Mouse (Mus musculus): ENCODE results near the gene Tnni1. TPM values are rescaled to one million over a fixed set of nuclear protein-coding genes. Genes with fewer than 3 reads are reported as not detected.

Tnni1 gene
- polyA plus RNA-seq, 1 experiment from 2014 or later, result 58.2 TPM

- 65% methylated on average over 13 of the region's 13 CpGs for WGBS
- no peak for ATAC-seq (replicated peaks; ENCODE audit: low FRiP score)
- no peak for DNase-seq (ENCODE audit: low spot score)
- Histone ChIP-seq H3K4me3 (ENCODE audit: low read depth, low read length) (no peak overlapping the region), H3K4me1 (replicated peaks; ENCODE audit: control insufficient read depth, insufficient read depth, low read length) (peaks cover 40% of the 10 kb centered on the region), H3K27me3 (replicated peaks; ENCODE audit: control insufficient read depth, insufficient read depth, low read length) (no peaks in the 10 kb centered on the region; the same call in 1 of the 2 replicates), H3K9me3 (ENCODE audit: control insufficient read depth, low read length) (no peaks in the 10 kb centered on the region), H3K9ac (ENCODE audit: low read depth, low read length) (no peak overlapping the region), H3K36me3 (ENCODE audit: control insufficient read depth, insufficient read depth, low read length) (no peaks in the 10 kb centered on the region), H3K27ac (ENCODE audit: low read depth, low read length) (no peak overlapping the region), H3K4me2 (no peak overlapping the region)
Observed at GRCm38 (mm10) chr1:135852044-135852756, 73.0 kb downstream of the Tnni1 start.

- WGBS, result 72% methylated on average over 4 of the region's 4 CpGs
- no peaks in the 10 kb centered on the region for H3K36me3 ChIP-seq (ENCODE audit: control insufficient read depth, insufficient read depth, low read length)
- no peaks in the 10 kb centered on the region; the same call in 1 of the 2 replicates for H3K27me3 ChIP-seq (replicated peaks; ENCODE audit: control insufficient read depth, insufficient read depth, low read length)
- peaks cover 44% of the 10 kb centered on the region for H3K4me1 ChIP-seq (replicated peaks; ENCODE audit: control insufficient read depth, insufficient read depth, low read length)
- no peak overlapping the region for H3K4me3 ChIP-seq (ENCODE audit: low read depth, low read length)
- no peak overlapping the region for H3K9ac ChIP-seq (ENCODE audit: low read depth, low read length)
- H3K9me3 ChIP-seq (ENCODE audit: control insufficient read depth, low read length), result no peaks in the 10 kb centered on the region
- H3K4me2 ChIP-seq, result no peak overlapping the region
- no peak for DNase-seq (ENCODE audit: low spot score)
- no peak overlapping the region for H3K27ac ChIP-seq (ENCODE audit: low read depth, low read length)
- ATAC-seq (replicated peaks; ENCODE audit: low FRiP score), result no peak; the same call in 1 of the 2 replicates
Observed at GRCm38 (mm10) chr1:135853200-135853599, 74.0 kb downstream of the Tnni1 start.

- no peak overlapping the region for H3K4me3 ChIP-seq (ENCODE audit: low read depth, low read length)
- H3K9me3 ChIP-seq (ENCODE audit: control insufficient read depth, low read length), result no peaks in the 10 kb centered on the region
- DNase-seq (ENCODE audit: low spot score) (no peak), ATAC-seq (replicated peaks; ENCODE audit: low FRiP score) (no peak)
- no peak overlapping the region for H3K9ac ChIP-seq (ENCODE audit: low read depth, low read length)
- WGBS, result 72% methylated on average over 6 of the region's 6 CpGs
- H3K4me1 ChIP-seq (replicated peaks; ENCODE audit: control insufficient read depth, insufficient read depth, low read length), result peaks cover 44% of the 10 kb centered on the region
- no peak overlapping the region for H3K27ac ChIP-seq (ENCODE audit: low read depth, low read length)
- H3K4me2 ChIP-seq, result no peak overlapping the region
- H3K27me3 ChIP-seq (replicated peaks; ENCODE audit: control insufficient read depth, insufficient read depth, low read length), result no peaks in the 10 kb centered on the region
- H3K36me3 ChIP-seq (ENCODE audit: control insufficient read depth, insufficient read depth, low read length), result no peaks in the 10 kb centered on the region
Observed at GRCm38 (mm10) chr1:135854591-135855343, 75.5 kb downstream of the Tnni1 start.

- DNase-seq (ENCODE audit: low spot score) (no peak), ATAC-seq (replicated peaks; ENCODE audit: low FRiP score) (no peak)
- Histone ChIP-seq H3K9ac (ENCODE audit: low read depth, low read length) (no peak overlapping the region), H3K36me3 (ENCODE audit: control insufficient read depth, insufficient read depth, low read length) (no peaks in the 10 kb centered on the region), H3K4me3 (ENCODE audit: low read depth, low read length) (no peak overlapping the region), H3K9me3 (ENCODE audit: control insufficient read depth, low read length) (no peaks in the 10 kb centered on the region), H3K4me1 (replicated peaks; ENCODE audit: control insufficient read depth, insufficient read depth, low read length) (peaks cover 44% of the 10 kb centered on the region), H3K27ac (ENCODE audit: low read depth, low read length) (no peak overlapping the region), H3K27me3 (replicated peaks; ENCODE audit: control insufficient read depth, insufficient read depth, low read length) (no peaks in the 10 kb centered on the region), H3K4me2 (no peak overlapping the region)
- 81% methylated on average over 1 of the region's 1 CpGs for WGBS
Observed at GRCm38 (mm10) chr1:135855344-135855687, 76.1 kb downstream of the Tnni1 start.

- Histone ChIP-seq H3K4me1 (replicated peaks; ENCODE audit: control insufficient read depth, insufficient read depth, low read length) (peaks cover 43% of the 10 kb centered on the region), H3K27ac (ENCODE audit: low read depth, low read length) (no peak overlapping the region), H3K27me3 (replicated peaks; ENCODE audit: control insufficient read depth, insufficient read depth, low read length) (no peaks in the 10 kb centered on the region), H3K36me3 (ENCODE audit: control insufficient read depth, insufficient read depth, low read length) (no peaks in the 10 kb centered on the region), H3K4me2 (no peak overlapping the region), H3K4me3 (ENCODE audit: low read depth, low read length) (no peak overlapping the region), H3K9ac (ENCODE audit: low read depth, low read length) (no peak overlapping the region), H3K9me3 (ENCODE audit: control insufficient read depth, low read length) (no peaks in the 10 kb centered on the region)
- no peak for DNase-seq (ENCODE audit: low spot score)
- no peak for ATAC-seq (replicated peaks; ENCODE audit: low FRiP score)
- WGBS, result 63% methylated on average over 4 of the region's 4 CpGs
Observed at GRCm38 (mm10) chr1:135856070-135856469, 76.8 kb downstream of the Tnni1 start.

- Histone ChIP-seq H3K27ac (ENCODE audit: low read depth, low read length) (no peak overlapping the region), H3K4me3 (ENCODE audit: low read depth, low read length) (no peak overlapping the region), H3K4me2 (no peak overlapping the region), H3K27me3 (replicated peaks; ENCODE audit: control insufficient read depth, insufficient read depth, low read length) (no peaks in the 10 kb centered on the region), H3K4me1 (replicated peaks; ENCODE audit: control insufficient read depth, insufficient read depth, low read length) (peaks cover 31% of the 10 kb centered on the region), H3K9me3 (ENCODE audit: control insufficient read depth, low read length) (no peaks in the 10 kb centered on the region), H3K36me3 (ENCODE audit: control insufficient read depth, insufficient read depth, low read length) (no peaks in the 10 kb centered on the region), H3K9ac (ENCODE audit: low read depth, low read length) (no peak overlapping the region)
- DNase-seq (ENCODE audit: low spot score), result no peak
- ATAC-seq (replicated peaks; ENCODE audit: low FRiP score), result no peak
- 54% methylated on average over 11 of the region's 11 CpGs for WGBS
Observed at GRCm38 (mm10) chr1:135857137-135857775, 78.0 kb downstream of the Tnni1 start.

- H3K4me3 ChIP-seq (ENCODE audit: low read depth, low read length), result no peak overlapping the region
- no peaks in the 10 kb centered on the region for H3K9me3 ChIP-seq (ENCODE audit: control insufficient read depth, low read length)
- DNase-seq (ENCODE audit: low spot score) (no peak), ATAC-seq (replicated peaks; ENCODE audit: low FRiP score) (no peak)
- no peaks in the 10 kb centered on the region for H3K36me3 ChIP-seq (ENCODE audit: control insufficient read depth, insufficient read depth, low read length)
- 86% methylated on average over 7 of the region's 7 CpGs for WGBS
- H3K4me2 ChIP-seq, result no peak overlapping the region
- peaks cover 22% of the 10 kb centered on the region for H3K4me1 ChIP-seq (replicated peaks; ENCODE audit: control insufficient read depth, insufficient read depth, low read length)
- no peak overlapping the region for H3K9ac ChIP-seq (ENCODE audit: low read depth, low read length)
- H3K27ac ChIP-seq (ENCODE audit: low read depth, low read length), result no peak overlapping the region
- no peaks in the 10 kb centered on the region for H3K27me3 ChIP-seq (replicated peaks; ENCODE audit: control insufficient read depth, insufficient read depth, low read length)
Observed at GRCm38 (mm10) chr1:135858533-135858932, 79.3 kb downstream of the Tnni1 start.

Data from liver, embryonic 11.5 days (tissue).